Mouse (Mus musculus): ENCODE data around the gene Zg16. TPM values are rescaled to one million over a fixed set of nuclear protein-coding genes. Genes with fewer than 3 reads are reported as not detected.

Gene Zg16
- polyA plus RNA-seq, 1 experiment from 2014 or later: 29.5 TPM

DNA sequence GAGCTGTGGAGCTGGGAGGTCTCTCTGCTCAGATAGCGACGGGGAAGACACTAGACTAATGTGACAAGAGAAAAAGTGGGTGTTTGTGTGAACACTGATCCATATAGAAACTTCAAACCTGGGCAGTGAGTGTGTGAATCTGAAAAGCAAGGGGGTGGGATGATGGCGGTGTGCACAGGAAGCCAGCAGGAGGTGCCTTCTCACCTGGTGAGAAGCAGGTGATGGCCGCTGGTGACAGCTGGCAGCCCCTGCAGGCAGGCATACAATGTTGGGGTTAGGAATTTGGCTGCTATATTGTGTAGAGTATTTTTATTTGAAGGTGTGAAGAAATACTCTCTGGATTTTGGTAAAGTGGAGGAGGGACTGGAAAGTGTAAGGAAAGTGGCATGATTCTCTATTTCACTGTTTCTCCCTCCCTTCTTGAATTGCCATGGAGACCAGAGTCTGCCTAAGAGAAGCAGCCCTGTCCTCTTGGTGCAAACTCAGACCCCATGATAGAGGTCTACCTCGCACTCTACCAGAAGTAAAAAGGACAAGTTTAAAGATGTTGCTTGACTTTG lies 32.0 kb downstream of the Zg16 start:
- ATAC-seq (ENCODE audit: insufficient read depth, low FRiP score): no peak
- H3K36me3 ChIP-seq (ENCODE audit: control insufficient read depth, insufficient read depth, low read length): no peaks in the 10 kb centered on the region
- no peaks in the 10 kb centered on the region for H3K4me1 ChIP-seq (ENCODE audit: control insufficient read depth, insufficient read depth, low read length)
- WGBS: 53% methylated on average over 5 of the region's 5 CpGs
- H3K27me3 ChIP-seq (ENCODE audit: control insufficient read depth, insufficient read depth, low read length): no peaks in the 10 kb centered on the region
- H3K9me3 ChIP-seq (replicated peaks; ENCODE audit: control insufficient read depth, low read length): no peaks in the 10 kb centered on the region
- no peak overlapping the region for H3K4me2 ChIP-seq (ENCODE audit: low read depth, low read length)
- H3K4me3 ChIP-seq (replicated peaks; ENCODE audit: low read length): no peak overlapping the region
- H3K9ac ChIP-seq (ENCODE audit: low read length): no peak overlapping the region
- no peak overlapping the region for H3K27ac ChIP-seq (ENCODE audit: low read length)

DNA sequence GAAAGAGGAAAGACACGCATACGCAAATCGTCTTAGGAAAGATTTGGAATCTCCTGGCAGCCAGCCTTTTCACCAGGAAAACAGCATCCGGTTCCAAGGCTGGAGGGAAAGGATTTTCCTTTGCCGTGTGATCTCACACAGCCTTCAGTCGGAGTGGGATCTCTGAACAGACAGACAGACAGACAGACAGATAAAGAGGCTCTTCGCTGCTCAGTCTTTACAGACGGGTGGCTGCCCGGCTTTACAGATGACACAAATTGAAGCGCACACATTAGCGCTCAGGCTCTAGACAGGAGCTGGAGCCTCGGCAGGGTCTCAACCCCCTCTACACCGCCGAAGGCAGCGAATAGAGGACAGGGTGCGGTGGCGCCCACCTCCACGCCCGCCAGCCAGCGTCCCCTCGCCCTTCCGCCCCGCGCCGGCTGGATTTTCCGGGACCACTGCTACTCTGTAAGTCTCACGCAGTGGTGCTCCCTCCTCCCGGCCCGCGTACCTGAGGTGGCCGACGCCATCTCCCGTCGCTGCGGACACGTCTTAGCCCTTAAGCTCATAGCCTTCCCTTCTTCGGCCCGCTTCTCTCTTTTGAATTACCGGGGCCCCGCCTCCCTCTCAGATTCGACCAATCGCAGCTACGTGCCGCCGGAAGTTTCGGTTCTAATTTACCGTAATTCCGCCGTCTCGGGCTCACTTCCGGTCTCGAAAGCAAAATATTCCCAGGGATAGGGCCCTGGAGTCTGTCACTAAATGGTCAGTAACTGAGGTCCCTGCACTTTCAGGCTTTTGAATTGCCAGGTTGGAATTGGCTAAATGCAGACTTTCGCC lies 45.1 kb downstream of the Zg16 start, which contains the start of gene Kif22:
Kif22 (minus strand) TSS at position 621 of the 822 bp plus-strand sequence.
- Histone ChIP-seq H3K36me3 (ENCODE audit: control insufficient read depth, insufficient read depth, low read length) (no peaks in the 10 kb centered on the region), H3K9ac (ENCODE audit: low read length) (peak within 1 kb of the TSS; percentile 88), H3K4me3 (replicated peaks; ENCODE audit: low read length) (peak within 1 kb of the TSS; percentile 88), H3K27me3 (ENCODE audit: control insufficient read depth, insufficient read depth, low read length) (no peaks in the 10 kb centered on the region), H3K4me2 (ENCODE audit: low read depth, low read length) (peak within 1 kb of the TSS; percentile 71), H3K27ac (ENCODE audit: low read length) (peak within 1 kb of the TSS; percentile 64), H3K9me3 (replicated peaks; ENCODE audit: control insufficient read depth, low read length) (no peaks in the 10 kb centered on the region), H3K4me1 (ENCODE audit: control insufficient read depth, insufficient read depth, low read length) (peaks cover 11% of the 10 kb centered on the region)
- whole genome bisulfite sequencing: under 1% methylated on average over 53 of the region's 53 CpGs
- ATAC-seq (ENCODE audit: insufficient read depth, low FRiP score): peak; percentile 89

DNA sequence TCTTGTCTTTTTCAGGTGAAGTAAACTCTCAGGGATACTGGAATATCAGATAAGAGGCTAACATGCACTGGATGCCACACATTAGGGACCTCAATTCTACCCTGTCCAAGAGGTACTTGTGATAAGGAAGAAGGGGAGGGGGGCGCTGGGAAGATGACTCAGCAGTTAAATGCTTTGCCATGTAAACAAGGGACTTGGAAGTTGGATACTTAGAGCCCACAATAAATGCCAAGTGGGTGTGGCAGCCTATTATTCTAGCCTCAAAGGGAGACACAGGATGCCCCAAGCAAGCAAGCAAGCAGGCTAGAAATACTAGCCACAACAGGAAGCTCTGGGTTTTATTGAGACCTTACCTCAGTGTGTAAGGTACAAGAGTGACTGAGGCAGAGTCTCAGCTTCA lies 55.9 kb downstream of the Zg16 start:
- Histone ChIP-seq H3K4me1 (ENCODE audit: control insufficient read depth, insufficient read depth, low read length) (peaks cover 5% of the 10 kb centered on the region), H3K4me2 (ENCODE audit: low read depth, low read length) (no peak overlapping the region), H3K27me3 (ENCODE audit: control insufficient read depth, insufficient read depth, low read length) (no peaks in the 10 kb centered on the region), H3K9me3 (replicated peaks; ENCODE audit: control insufficient read depth, low read length) (no peaks in the 10 kb centered on the region), H3K9ac (ENCODE audit: low read length) (no peak overlapping the region), H3K36me3 (ENCODE audit: control insufficient read depth, insufficient read depth, low read length) (0 out of 2 replicates have a peak, but pooled peaks cover 3% of the 10 kb centered on the region), H3K27ac (ENCODE audit: low read length) (no peak overlapping the region), H3K4me3 (replicated peaks; ENCODE audit: low read length) (no peak overlapping the region)
- WGBS: 77% methylated on average over 1 of the region's 1 CpGs
- no peak for ATAC-seq (ENCODE audit: insufficient read depth, low FRiP score)

DNA sequence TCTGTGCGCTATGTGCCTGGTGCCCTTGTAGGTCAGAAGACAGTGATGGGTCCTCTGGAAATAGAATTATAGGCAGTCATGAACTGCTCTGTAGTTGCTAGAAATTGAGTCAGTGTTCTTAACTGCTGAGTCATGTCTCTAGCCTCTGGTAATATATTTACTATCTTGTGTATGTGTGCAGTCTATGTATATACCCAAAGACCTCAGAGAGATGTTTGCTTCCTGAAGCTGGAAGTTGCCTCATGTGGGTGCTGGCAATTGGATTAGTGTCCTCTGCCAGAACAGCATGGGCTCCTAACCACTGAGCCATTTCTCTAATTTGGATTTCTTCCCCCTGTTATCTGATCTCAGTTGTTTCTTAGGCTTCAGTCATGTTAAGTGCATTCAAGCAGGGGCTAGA lies 57.0 kb downstream of the Zg16 start:
- H3K27me3 ChIP-seq (ENCODE audit: control insufficient read depth, insufficient read depth, low read length): no peaks in the 10 kb centered on the region
- H3K9me3 ChIP-seq (replicated peaks; ENCODE audit: control insufficient read depth, low read length): no peaks in the 10 kb centered on the region
- 100% methylated on average over 1 of the region's 1 CpGs for WGBS
- no peak overlapping the region for H3K4me3 ChIP-seq (replicated peaks; ENCODE audit: low read length)
- 0 out of 2 replicates have a peak, but pooled peaks cover 3% of the 10 kb centered on the region for H3K36me3 ChIP-seq (ENCODE audit: control insufficient read depth, insufficient read depth, low read length)
- H3K4me1 ChIP-seq (ENCODE audit: control insufficient read depth, insufficient read depth, low read length): peaks cover 5% of the 10 kb centered on the region
- no peak overlapping the region for H3K9ac ChIP-seq (ENCODE audit: low read length)
- no peak overlapping the region for H3K27ac ChIP-seq (ENCODE audit: low read length)
- H3K4me2 ChIP-seq (ENCODE audit: low read depth, low read length): no peak overlapping the region
- ATAC-seq (ENCODE audit: insufficient read depth, low FRiP score): no peak

DNA sequence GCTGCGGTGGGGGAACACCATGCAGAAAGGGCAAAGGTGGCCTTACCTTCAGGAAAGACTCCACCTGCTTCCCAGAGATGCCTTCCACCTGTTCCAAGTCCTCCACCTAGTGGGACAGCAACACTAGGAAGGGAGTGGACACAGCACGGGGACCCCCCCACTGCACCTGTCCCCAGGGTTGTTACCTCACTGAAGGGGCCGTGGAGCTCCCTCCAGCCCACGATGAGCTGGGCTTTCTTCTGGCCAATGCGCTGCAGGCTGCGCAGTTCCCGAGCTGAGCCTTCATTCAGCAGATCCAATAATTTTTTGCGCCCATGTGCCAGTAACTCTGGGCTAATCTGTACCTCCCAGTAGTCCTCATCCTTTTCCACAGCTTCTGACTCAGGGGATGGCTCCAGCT lies 59.2 kb downstream of the Zg16 start:
- Histone ChIP-seq H3K27me3 (ENCODE audit: control insufficient read depth, insufficient read depth, low read length) (no peaks in the 10 kb centered on the region), H3K27ac (ENCODE audit: low read length) (peak overlapping the region; percentile 95), H3K4me2 (ENCODE audit: low read depth, low read length) (peak overlapping the region; percentile 90), H3K9ac (ENCODE audit: low read length) (peak overlapping the region; percentile 68), H3K4me1 (ENCODE audit: control insufficient read depth, insufficient read depth, low read length) (peaks cover 26% of the 10 kb centered on the region), H3K36me3 (ENCODE audit: control insufficient read depth, insufficient read depth, low read length) (peaks cover 5% of the 10 kb centered on the region; the same call in 1 of the 2 replicates), H3K4me3 (replicated peaks; ENCODE audit: low read length) (peak overlapping the region; percentile 93), H3K9me3 (replicated peaks; ENCODE audit: control insufficient read depth, low read length) (no peaks in the 10 kb centered on the region)
- no peak for ATAC-seq (ENCODE audit: insufficient read depth, low FRiP score)
- WGBS: 60% methylated on average over 8 of the region's 8 CpGs

DNA sequence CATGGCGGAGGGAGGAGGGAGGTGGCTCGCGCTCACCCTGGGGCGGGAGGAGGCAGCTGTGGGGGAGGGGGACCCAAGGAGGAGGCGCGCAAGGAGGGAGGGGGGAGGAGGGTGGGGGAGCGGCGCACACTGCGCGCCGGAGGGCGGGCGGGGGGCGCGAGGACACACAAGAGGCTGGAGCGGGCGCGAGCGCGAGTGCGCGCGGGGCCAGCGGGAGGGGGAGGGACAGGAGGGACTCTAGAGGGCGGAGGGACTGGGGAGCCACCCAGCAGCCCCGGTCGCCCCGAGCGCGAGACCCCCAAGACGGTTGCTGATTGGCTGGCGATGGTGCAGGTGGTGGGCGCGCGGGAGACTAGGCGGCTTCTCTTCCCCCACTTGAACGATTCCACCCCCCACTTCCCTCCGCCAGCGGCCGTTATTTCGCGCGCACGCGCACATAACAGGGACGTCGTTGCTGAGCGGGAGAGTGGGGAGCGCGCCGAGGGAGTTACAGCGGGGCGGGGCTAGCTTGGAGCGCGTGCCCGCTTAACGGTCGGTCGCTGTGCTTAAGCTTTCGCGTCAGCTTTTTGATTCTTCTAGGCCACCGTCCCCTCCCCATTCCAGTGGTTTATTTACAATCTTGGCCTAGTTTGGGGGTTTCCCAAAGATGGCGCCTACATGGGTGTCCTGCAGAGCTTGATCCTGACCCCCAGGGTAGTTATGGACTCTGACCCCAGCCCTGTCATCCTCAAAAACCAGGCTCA lies 60.0 kb downstream of the Zg16 start, which contains the start of gene Maz:
Maz (minus strand) TSS at position 54 of the 743 bp plus-strand sequence.
- peak; percentile 91 for ATAC-seq (ENCODE audit: insufficient read depth, low FRiP score)
- Histone ChIP-seq H3K27me3 (ENCODE audit: control insufficient read depth, insufficient read depth, low read length) (no peaks in the 10 kb centered on the region), H3K36me3 (ENCODE audit: control insufficient read depth, insufficient read depth, low read length) (peaks cover 7% of the 10 kb centered on the region; the same call in 1 of the 2 replicates), H3K27ac (ENCODE audit: low read length) (peak within 1 kb of the TSS; percentile 95), H3K9ac (ENCODE audit: low read length) (peak within 1 kb of the TSS; percentile 99), H3K9me3 (replicated peaks; ENCODE audit: control insufficient read depth, low read length) (no peaks in the 10 kb centered on the region), H3K4me3 (replicated peaks; ENCODE audit: low read length) (peak within 1 kb of the TSS; percentile 93), H3K4me1 (ENCODE audit: control insufficient read depth, insufficient read depth, low read length) (peaks cover 31% of the 10 kb centered on the region), H3K4me2 (ENCODE audit: low read depth, low read length) (peak within 1 kb of the TSS; percentile 90)
- WGBS: under 1% methylated on average over 49 of the region's 63 CpGs

DNA sequence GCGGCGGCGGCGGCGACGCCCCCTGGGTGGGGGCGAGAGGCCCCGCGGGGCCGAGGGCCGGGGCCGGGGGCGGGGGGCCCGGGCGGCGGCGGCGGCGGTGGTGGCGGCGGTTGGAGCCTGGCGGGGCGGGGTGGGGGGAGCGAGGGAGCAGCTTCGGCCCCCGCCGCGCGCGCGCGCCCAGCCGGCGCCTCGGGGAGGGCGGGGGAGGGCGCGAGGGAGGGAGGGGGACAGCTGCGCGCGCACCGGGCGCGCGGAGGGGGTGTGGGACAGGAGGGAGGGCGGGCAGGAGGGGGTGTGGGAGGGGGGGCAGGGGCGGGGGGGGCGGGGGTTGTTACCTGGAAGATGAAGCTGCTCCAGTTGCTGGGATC lies 60.5 kb downstream of the Zg16 start:
- 0% methylated on average over 6 of the region's 48 CpGs for WGBS

DNA sequence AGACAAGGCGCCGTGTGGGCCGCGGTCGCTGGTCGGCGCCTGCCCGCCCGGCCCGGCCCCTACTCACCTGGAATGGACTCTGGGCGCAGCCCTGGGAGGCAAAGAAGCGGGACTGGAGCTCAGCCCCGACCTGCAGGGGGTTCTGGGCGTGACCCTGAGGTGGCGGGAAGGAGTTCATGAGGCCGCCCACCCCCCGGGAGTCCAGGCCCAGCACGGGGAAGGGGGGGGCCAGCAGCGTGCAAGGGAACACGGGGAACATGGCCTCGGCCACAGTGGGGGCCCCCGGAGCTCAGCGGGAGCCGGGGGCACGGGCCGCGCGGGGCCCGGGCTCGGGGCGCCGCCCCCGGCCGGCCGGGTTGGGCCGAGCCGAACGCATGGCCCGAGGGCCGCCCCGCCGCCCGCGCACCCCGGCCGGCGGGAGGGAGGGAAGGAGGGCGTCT lies 60.9 kb downstream of the Zg16 start:
- Histone ChIP-seq H3K4me1 (ENCODE audit: control insufficient read depth, insufficient read depth, low read length) (peaks cover 40% of the 10 kb centered on the region), H3K9ac (ENCODE audit: low read length) (peak overlapping the region; percentile 99), H3K4me3 (replicated peaks; ENCODE audit: low read length) (peak overlapping the region; percentile 93), H3K27me3 (ENCODE audit: control insufficient read depth, insufficient read depth, low read length) (no peaks in the 10 kb centered on the region), H3K4me2 (ENCODE audit: low read depth, low read length) (peak overlapping the region; percentile 90), H3K27ac (ENCODE audit: low read length) (peak overlapping the region; percentile 95), H3K36me3 (ENCODE audit: control insufficient read depth, insufficient read depth, low read length) (peaks cover 7% of the 10 kb centered on the region; the same call in 1 of the 2 replicates), H3K9me3 (replicated peaks; ENCODE audit: control insufficient read depth, low read length) (no peaks in the 10 kb centered on the region)
- peak; percentile 25 for ATAC-seq (ENCODE audit: insufficient read depth, low FRiP score)
- 0% methylated on average over 32 of the region's 48 CpGs for WGBS

More for the DNA sequence above, 60.5 kb downstream of the Zg16 start:
- Histone ChIP-seq H3K9me3 (replicated peaks; ENCODE audit: control insufficient read depth, low read length) (no peaks in the 10 kb centered on the region), H3K36me3 (ENCODE audit: control insufficient read depth, insufficient read depth, low read length) (peaks cover 7% of the 10 kb centered on the region; the same call in 1 of the 2 replicates), H3K27me3 (ENCODE audit: control insufficient read depth, insufficient read depth, low read length) (no peaks in the 10 kb centered on the region), H3K9ac (ENCODE audit: low read length) (peak overlapping the region; percentile 99), H3K27ac (ENCODE audit: low read length) (peak overlapping the region; percentile 95), H3K4me2 (ENCODE audit: low read depth, low read length) (peak overlapping the region; percentile 90), H3K4me1 (ENCODE audit: control insufficient read depth, insufficient read depth, low read length) (peaks cover 36% of the 10 kb centered on the region), H3K4me3 (replicated peaks; ENCODE audit: low read length) (peak overlapping the region; percentile 93)
- no peak; the same call in 1 of the 2 replicates for ATAC-seq (ENCODE audit: insufficient read depth, low FRiP score)

All from stomach, embryonic 16.5 days (tissue).